In genomic region chr13:64273891-64274844, GRCm38 (mm10) we compare ENCODE assay signal across 8 mouse cellular contexts. TPM values are rescaled to one million over a fixed set of nuclear protein-coding genes. Genes with fewer than 3 reads are reported as not detected.
A peak's percentile ranks its signal among the peaks of the same experiment; 100 is the strongest.
DNase-seq lines count a peak whose midpoint lies in the region; ATAC-seq and TF ChIP-seq lines count a peak whose summit lies in the region.

No protein-coding gene starts in this region.

- peak; percentile 80 for ATAC-seq in kidney, embryonic 14.5 days (ENCODE audit: low FRiP score, low TSS enrichment)
- peak; percentile 54 for ATAC-seq in Patski
- ATAC-seq in embryonic facial prominence, embryonic 11.5 days (replicated peaks; ENCODE audit: insufficient number of reproducible peaks, low FRiP score, low TSS enrichment, low read depth), result peak; percentile 71
- ATAC-seq in hindbrain, embryonic 11.5 days (ENCODE audit: low FRiP score), result peak; percentile 86
- peak; percentile 36; the same call in 1 of the 2 replicates for ATAC-seq in limb, embryonic 15.5 days (ENCODE audit: insufficient number of reproducible peaks, low FRiP score, low TSS enrichment, low read depth)

- under 1% methylated on average over 77 of the region's 95 CpGs for WGBS in kidney, embryonic 14.5 days
- 1% methylated on average over 66 of the region's 95 CpGs for WGBS in embryonic facial prominence, embryonic 11.5 days
- WGBS in hindbrain, embryonic 11.5 days, result under 1% methylated on average over 77 of the region's 95 CpGs
- under 1% methylated on average over 89 of the region's 95 CpGs for WGBS in limb, embryonic 15.5 days

- H3K4me2 ChIP-seq in kidney, embryonic 14.5 days (replicated peaks; ENCODE audit: low read depth, low read length), result peak overlapping the region; percentile 99
- H3K4me2 ChIP-seq in embryonic facial prominence, embryonic 11.5 days (ENCODE audit: low read depth, low read length), result peak overlapping the region; percentile 96
- peak overlapping the region; percentile 99 for H3K4me2 ChIP-seq in hindbrain, embryonic 11.5 days (replicated peaks; ENCODE audit: low read depth, low read length)
- H3K4me2 ChIP-seq in limb, embryonic 15.5 days, result peak overlapping the region; percentile 99

- no peaks in the 10 kb centered on the region for H3K9me3 ChIP-seq in kidney, embryonic 14.5 days (ENCODE audit: control insufficient read depth, low read length)
- H3K9me3 ChIP-seq in embryonic facial prominence, embryonic 11.5 days (replicated peaks; ENCODE audit: control insufficient read depth, low read length), result no peaks in the 10 kb centered on the region
- H3K9me3 ChIP-seq in hindbrain, embryonic 11.5 days (ENCODE audit: control insufficient read depth, low read length), result no peaks in the 10 kb centered on the region
- no peaks in the 10 kb centered on the region for H3K9me3 ChIP-seq in limb, embryonic 15.5 days

- TF ChIP-seq CTCF in Patski (IDR thresholded peaks at IDR 0.05), result no peak

- CTCF ChIA-PET in Patski (lab: Charles Lee), result interaction anchor here (0.5 to 1.2 kb wide), 3 partner anchors 9 to 34 kb away, joined by 3 read pairs; no protein-coding TSS in a partner anchor

- H3K27ac ChIP-seq in kidney, embryonic 14.5 days (ENCODE audit: low read depth, low read length), result no peak overlapping the region
- H3K27ac ChIP-seq in embryonic facial prominence, embryonic 11.5 days (replicated peaks; ENCODE audit: low read depth, low read length), result no peak overlapping the region; the same call in 1 of the 2 replicates
- no peak overlapping the region for H3K27ac ChIP-seq in hindbrain, embryonic 11.5 days (ENCODE audit: low read depth, low read length)
- H3K27ac ChIP-seq in limb, embryonic 15.5 days, result no peak overlapping the region

- POLR2A ChIA-PET in Patski (lab: Charles Lee), result interaction anchor here (0.7 to 1.8 kb wide), 3 partner anchors 14 to 23 kb away, joined by 3 to 5 read pairs (median 5); no protein-coding TSS in a partner anchor

- DNase-seq in kidney, adult 8-10 months, result no peak
- no peak for DNase-seq in Patski (ENCODE audit: low read depth, low spot score)
- peak; percentile 61 for DNase-seq in embryonic facial prominence, embryonic 11.5 days (ENCODE audit: low spot score)
- peak; percentile 61 for DNase-seq in hindbrain, embryonic 11.5 days (ENCODE audit: low spot score)
- DNase-seq in naive thymus-derived CD4-positive, alpha-beta T cell, adult 2 months (ENCODE audit: low read depth), result peak; percentile 62
- peak; percentile 49 for DNase-seq in thymus, postnatal 4 days

- in situ Hi-C loops in Patski (cut with MboI; ENCODE audit: low pct_unique_long_range_greater_than_20kb), result no loop called here

- no peaks in the 10 kb centered on the region; the same call in 1 of the 2 replicates for H3K27me3 ChIP-seq in kidney, embryonic 14.5 days (ENCODE audit: control insufficient read depth, insufficient read depth, low read length)
- H3K27me3 ChIP-seq in Patski, result no peaks in the 10 kb centered on the region
- H3K27me3 ChIP-seq in embryonic facial prominence, embryonic 11.5 days (ENCODE audit: control insufficient read depth, insufficient read depth, low read length), result no peaks in the 10 kb centered on the region
- peaks cover 7% of the 10 kb centered on the region for H3K27me3 ChIP-seq in hindbrain, embryonic 11.5 days (ENCODE audit: control insufficient read depth, insufficient read depth, low read length)
- no peaks in the 10 kb centered on the region for H3K27me3 ChIP-seq in limb, embryonic 15.5 days

- peak overlapping the region; percentile 71 for H3K9ac ChIP-seq in kidney, embryonic 14.5 days (ENCODE audit: low read depth, low read length)
- H3K9ac ChIP-seq in embryonic facial prominence, embryonic 11.5 days (replicated peaks; ENCODE audit: low read length), result peak overlapping the region; percentile 76
- peak overlapping the region; percentile 59 for H3K9ac ChIP-seq in hindbrain, embryonic 11.5 days (ENCODE audit: low read depth, low read length)
- H3K9ac ChIP-seq in limb, embryonic 15.5 days, result peak overlapping the region; percentile 61

- H3K36me3 ChIP-seq in kidney, embryonic 14.5 days (ENCODE audit: control insufficient read depth, insufficient read depth, low read length), result no peaks in the 10 kb centered on the region
- H3K36me3 ChIP-seq in embryonic facial prominence, embryonic 11.5 days (replicated peaks; ENCODE audit: control insufficient read depth, insufficient read depth, low read depth, low read length), result no peaks in the 10 kb centered on the region
- no peaks in the 10 kb centered on the region for H3K36me3 ChIP-seq in hindbrain, embryonic 11.5 days (ENCODE audit: control insufficient read depth, insufficient read depth, low read length)
- no peaks in the 10 kb centered on the region for H3K36me3 ChIP-seq in limb, embryonic 15.5 days

- no peaks in the 10 kb centered on the region; the same call in 1 of the 2 replicates for H3K4me1 ChIP-seq in kidney, embryonic 14.5 days (ENCODE audit: control insufficient read depth, insufficient read depth, low read length)
- H3K4me1 ChIP-seq in embryonic facial prominence, embryonic 11.5 days (ENCODE audit: control insufficient read depth, insufficient read depth, low read length), result no peaks in the 10 kb centered on the region
- H3K4me1 ChIP-seq in hindbrain, embryonic 11.5 days (replicated peaks; ENCODE audit: control insufficient read depth, insufficient read depth, low read length), result no peaks in the 10 kb centered on the region
- H3K4me1 ChIP-seq in limb, embryonic 15.5 days, result peaks cover 10% of the 10 kb centered on the region

- H3K4me3 ChIP-seq in kidney, embryonic 14.5 days (ENCODE audit: low read length), result peak overlapping the region; percentile 80
- peak overlapping the region; percentile 80 for H3K4me3 ChIP-seq in embryonic facial prominence, embryonic 11.5 days (ENCODE audit: low read depth, low read length)
- H3K4me3 ChIP-seq in hindbrain, embryonic 11.5 days (ENCODE audit: low read depth, low read length), result peak overlapping the region; percentile 72
- peak overlapping the region; percentile 75 for H3K4me3 ChIP-seq in limb, embryonic 15.5 days

RNA-seq across cellular contexts. Expression of gene Cdc14b, which starts 0.9 kb away (rescaled TPM):
- polyA plus RNA-seq in kidney, embryonic 14.5 days (2014; fragmentation: Nextera tagmentation; extraction: Ambion mirVana), result 15.4 and 24.8 TPM in 2 replicates
- polyA plus RNA-seq in Patski (2021), result 19.4 TPM
- polyA plus RNA-seq in embryonic facial prominence, embryonic 11.5 days (2014; fragmentation: Nextera tagmentation; extraction: Ambion mirVana), result 29.5 and 33.6 TPM in 2 replicates
- 14.9 and 16.0 TPM in 2 replicates for polyA plus RNA-seq in hindbrain, embryonic 11.5 days (2014; fragmentation: Nextera tagmentation; extraction: Ambion mirVana)
- polyA plus RNA-seq in limb, embryonic 15.5 days (2015; fragmentation: Nextera tagmentation; extraction: Ambion mirVana), result 11.3 and 12.7 TPM in 2 replicates

RNA-seq across cellular contexts. Expression of gene Aaed1, which starts 38.3 kb away (rescaled TPM):
- polyA plus RNA-seq in kidney, embryonic 14.5 days (2014; fragmentation: Nextera tagmentation; extraction: Ambion mirVana), result 32.7 and 47.0 TPM in 2 replicates
- polyA plus RNA-seq in Patski (2021), result 59.9 TPM
- 29.3 and 30.9 TPM in 2 replicates for polyA plus RNA-seq in embryonic facial prominence, embryonic 11.5 days (2014; fragmentation: Nextera tagmentation; extraction: Ambion mirVana)
- 16.9 and 21.6 TPM in 2 replicates for polyA plus RNA-seq in hindbrain, embryonic 11.5 days (2014; fragmentation: Nextera tagmentation; extraction: Ambion mirVana)
- 44.8 and 46.3 TPM in 2 replicates for polyA plus RNA-seq in limb, embryonic 15.5 days (2015; fragmentation: Nextera tagmentation; extraction: Ambion mirVana)

Comparison
In these comparisons a context has a peak if more than half of its experiments do, and no peak if none do; other contexts are left out.
1. ATAC-seq: peak in every context shown above with its lines; median percentile 86 in hindbrain, embryonic 11.5 days; 80 in kidney, embryonic 14.5 days; 71 in embryonic facial prominence, embryonic 11.5 days; 54 in Patski; 36 in limb, embryonic 15.5 days.
2. DNase-seq: peak in embryonic facial prominence, embryonic 11.5 days (single experiment), hindbrain, embryonic 11.5 days (single experiment), naive thymus-derived CD4-positive, alpha-beta T cell, adult 2 months (single experiment) and thymus, postnatal 4 days (single experiment); none in kidney, adult 8-10 months (0 of 2) and Patski (single experiment).
3. Peak in every context shown above with its lines, with median percentiles within 50 percentile points of each other: H3K4me2 ChIP-seq, H3K4me3 ChIP-seq and H3K9ac ChIP-seq.